Mouse (Mus musculus) hindbrain, embryonic 12.5 days (tissue): ENCODE results near the gene Atp1a1. TPM values are rescaled to one million over a fixed set of nuclear protein-coding genes. Genes with fewer than 3 reads are reported as not detected.

Experiments
- ATAC-seq: fragments of 200-750 bp; cut with Nextera tagmentation; 2 replicates; pipeline ENCODE4 v1.8.0; 2017; ENCODE audit warnings: moderate TSS enrichment; ENCODE audit not compliant: low FRiP score
- H3K27ac ChIP-seq: fragments of 300-500 bp; sonication (generic); 2 replicates; pipeline ENCODE4 v1.5.1; 2016; ENCODE audit warnings: mild to moderate bottlenecking
- H3K27me3 ChIP-seq: fragments of 300-500 bp; sonication (generic); 2 replicates; pipeline ENCODE4 v1.6.1; 2016; ENCODE audit warnings: mild to moderate bottlenecking
- H3K36me3 ChIP-seq: fragments of 300-500 bp; sonication (generic); 2 replicates; pipeline ENCODE4 v1.6.1; 2016; ENCODE audit warnings: mild to moderate bottlenecking
- H3K4me1 ChIP-seq: fragments of 300-500 bp; sonication (generic); 2 replicates; pipeline ENCODE4 v1.6.1; 2016
- H3K4me2 ChIP-seq: fragments of 300-500 bp; sonication (generic); replicated peaks from 2 replicates; pipeline ENCODE4 v1.6.1; 2016; ENCODE audit warnings: mild to moderate bottlenecking
- H3K4me3 ChIP-seq: fragments of 300-500 bp; sonication (generic); 2 replicates; pipeline ENCODE4 v1.5.1; 2016; ENCODE audit warnings: mild to moderate bottlenecking
- H3K9ac ChIP-seq: fragments of 300-500 bp; sonication (generic); 2 replicates; pipeline ENCODE4 v1.6.1; 2016; ENCODE audit warnings: mild to moderate bottlenecking, moderate library complexity
- H3K9me3 ChIP-seq: fragments of 300-500 bp; sonication (generic); replicated peaks from 2 replicates; pipeline ENCODE4 v1.6.1; 2016; ENCODE audit warnings: mild to moderate bottlenecking
- WGBS: fragments of 180-500 bp; shearing (Covaris S2); methylation state at CpG from one replicate; pipeline ENCODE4 v1.1.7; 2016; 5-methylcytosine and 5-hydroxymethylcytosine counted together
- polyA plus RNA-seq: library from polyadenylated mRNA; unstranded; fragments of >200 nt; fragmentation: Nextera tagmentation; extraction: Ambion mirVana; gene quantifications from 2 replicates; pipeline ENCODE4 v1.2.1, GENCODE M21; 2016

The Atp1a1 gene
- polyA plus RNA-seq, 1 experiment from 2014 or later: 63.0 TPM

DNA sequence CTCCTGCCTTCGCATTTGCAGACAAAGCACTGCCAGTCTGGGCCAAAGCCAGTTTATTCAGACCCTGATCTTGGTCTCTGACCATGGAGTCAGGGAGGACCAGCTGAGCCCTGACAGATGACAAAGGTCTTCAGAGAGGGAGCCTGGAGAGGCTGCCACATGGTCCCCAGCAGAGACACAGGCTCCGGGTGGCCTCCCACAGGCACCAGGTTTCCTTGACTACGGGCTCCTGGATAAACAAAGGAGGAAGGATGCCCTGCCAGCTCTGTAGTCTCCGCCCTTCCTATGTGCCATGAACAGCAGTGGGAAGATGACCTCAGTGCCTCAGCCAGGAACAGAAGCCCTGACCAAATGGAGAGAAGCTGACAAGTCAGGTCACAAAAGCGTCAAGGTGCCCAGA lies 27.1 kb downstream of the Atp1a1 start:
- 41% methylated on average over 5 of the region's 5 CpGs for WGBS
- Histone ChIP-seq H3K9me3 (no peaks in the 10 kb centered on the region), H3K4me3 (no peak overlapping the region), H3K4me1 (peaks cover 23% of the 10 kb centered on the region), H3K9ac (no peak overlapping the region), H3K4me2 (no peak overlapping the region), H3K27me3 (no peaks in the 10 kb centered on the region), H3K27ac (peak overlapping the region; percentile 66), H3K36me3 (peaks cover 74% of the 10 kb centered on the region)
- ATAC-seq: peak; percentile 78

GRCm38 (mm10) chr3:101575527-101576085 lies 28.9 kb downstream of the Atp1a1 start:
- Histone ChIP-seq H3K36me3 (peaks cover 56% of the 10 kb centered on the region), H3K27ac (peak overlapping the region; percentile 19; the same call in 1 of the 2 replicates)

GRCm38 (mm10) chr3:101574463-101575193 lies 29.9 kb downstream of the Atp1a1 start:
- no peak for ATAC-seq
- 82% methylated on average over 3 of the region's 3 CpGs for WGBS
- H3K27ac ChIP-seq: no peak overlapping the region
- H3K9ac ChIP-seq: no peak overlapping the region
- H3K9me3 ChIP-seq: no peaks in the 10 kb centered on the region; the same call in 1 of the 2 replicates
- no peak overlapping the region for H3K4me3 ChIP-seq
- H3K27me3 ChIP-seq: no peaks in the 10 kb centered on the region
- peaks cover 37% of the 10 kb centered on the region for H3K4me1 ChIP-seq
- peaks cover 46% of the 10 kb centered on the region for H3K36me3 ChIP-seq
- no peak overlapping the region for H3K4me2 ChIP-seq

More at GRCm38 (mm10) chr3:101575527-101576085, 28.9 kb downstream of the Atp1a1 start:
- Histone ChIP-seq H3K9ac (no peak overlapping the region), H3K27me3 (no peaks in the 10 kb centered on the region), H3K4me1 (peaks cover 37% of the 10 kb centered on the region), H3K9me3 (no peaks in the 10 kb centered on the region), H3K4me2 (no peak overlapping the region), H3K4me3 (no peak overlapping the region)
- WGBS: 85% methylated on average over 9 of the region's 9 CpGs
- no peak for ATAC-seq

GRCm38 (mm10) chr3:101572991-101573390 lies 31.5 kb downstream of the Atp1a1 start:
- no peaks in the 10 kb centered on the region; the same call in 1 of the 2 replicates for H3K9me3 ChIP-seq
- WGBS: 53% methylated on average over 5 of the region's 5 CpGs

DNA sequence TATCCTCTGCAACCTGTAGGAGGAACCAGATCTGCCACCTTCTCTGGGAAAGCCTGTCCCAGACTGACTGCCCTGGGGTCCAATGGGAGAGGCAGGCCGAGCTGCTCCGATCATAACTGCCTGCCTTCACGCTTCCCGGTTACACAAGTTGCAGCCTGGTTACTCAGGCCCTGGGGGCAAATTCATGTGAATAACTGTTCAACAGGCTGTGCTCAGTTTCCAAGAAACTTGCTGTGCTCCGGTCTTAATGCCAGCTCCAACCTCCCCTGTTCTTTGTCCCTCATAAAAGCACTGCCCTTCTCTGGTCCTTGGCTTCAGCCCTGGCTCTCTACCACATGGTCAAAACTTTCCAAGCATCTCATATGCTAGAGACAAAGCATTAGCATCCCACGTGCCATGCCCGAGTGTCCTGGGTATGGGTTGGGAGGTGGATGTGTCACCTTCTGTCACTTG lies 32.3 kb downstream of the Atp1a1 start:
- ATAC-seq: peak; percentile 21; the same call in 1 of the 2 replicates
- no peaks in the 10 kb centered on the region; the same call in 1 of the 2 replicates for H3K9me3 ChIP-seq
- no peak overlapping the region for H3K4me3 ChIP-seq
- no peak overlapping the region for H3K4me2 ChIP-seq
- no peak overlapping the region for H3K9ac ChIP-seq
- H3K36me3 ChIP-seq: peaks cover 23% of the 10 kb centered on the region
- H3K27ac ChIP-seq: peak overlapping the region; percentile 30
- H3K27me3 ChIP-seq: no peaks in the 10 kb centered on the region
- 40% methylated on average over 7 of the region's 7 CpGs for WGBS
- peaks cover 28% of the 10 kb centered on the region for H3K4me1 ChIP-seq

More at GRCm38 (mm10) chr3:101572991-101573390, 31.5 kb downstream of the Atp1a1 start:
- H3K4me2 ChIP-seq: no peak overlapping the region
- H3K36me3 ChIP-seq: peaks cover 31% of the 10 kb centered on the region
- H3K9ac ChIP-seq: no peak overlapping the region
- peaks cover 36% of the 10 kb centered on the region for H3K4me1 ChIP-seq
- no peak overlapping the region; the same call in 1 of the 2 replicates for H3K27ac ChIP-seq
- ATAC-seq: no peak
- H3K27me3 ChIP-seq: no peaks in the 10 kb centered on the region
- H3K4me3 ChIP-seq: no peak overlapping the region

DNA sequence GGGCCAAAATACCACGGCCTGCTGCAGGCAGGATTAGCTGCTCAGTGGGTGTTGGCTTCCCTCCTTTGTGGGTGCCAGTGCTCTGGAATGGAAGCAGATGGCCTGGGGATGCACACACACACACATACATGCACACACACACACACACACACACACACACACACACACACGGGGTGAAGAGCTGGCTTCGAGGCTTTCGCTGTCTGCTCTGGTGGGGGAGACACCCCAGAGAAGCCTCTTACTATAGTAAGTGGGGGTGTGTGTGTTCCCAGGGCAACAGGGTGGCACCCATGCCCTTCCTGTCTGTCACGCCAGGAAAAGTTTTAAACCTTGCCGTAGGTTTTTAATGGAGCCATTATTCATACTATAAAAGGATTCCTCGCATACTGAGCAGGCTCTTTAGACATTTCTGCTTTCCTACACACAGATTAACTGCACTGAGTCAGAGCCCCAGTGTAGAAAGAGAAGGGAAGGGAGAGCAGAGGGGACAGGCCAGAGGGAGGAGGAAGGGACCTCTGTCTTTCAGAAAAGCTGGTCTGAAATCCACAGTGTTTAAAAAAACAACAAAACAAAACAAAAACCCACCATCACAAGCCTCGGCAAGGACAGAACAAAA lies 32.9 kb downstream of the Atp1a1 start:
- Histone ChIP-seq H3K27ac (peak overlapping the region; percentile 30), H3K9ac (no peak overlapping the region), H3K27me3 (no peaks in the 10 kb centered on the region), H3K4me1 (peaks cover 25% of the 10 kb centered on the region), H3K4me2 (no peak overlapping the region), H3K36me3 (peaks cover 18% of the 10 kb centered on the region), H3K9me3 (no peaks in the 10 kb centered on the region; the same call in 1 of the 2 replicates), H3K4me3 (no peak overlapping the region)
- peak; percentile 71 for ATAC-seq
- 40% methylated on average over 8 of the region's 8 CpGs for WGBS

DNA sequence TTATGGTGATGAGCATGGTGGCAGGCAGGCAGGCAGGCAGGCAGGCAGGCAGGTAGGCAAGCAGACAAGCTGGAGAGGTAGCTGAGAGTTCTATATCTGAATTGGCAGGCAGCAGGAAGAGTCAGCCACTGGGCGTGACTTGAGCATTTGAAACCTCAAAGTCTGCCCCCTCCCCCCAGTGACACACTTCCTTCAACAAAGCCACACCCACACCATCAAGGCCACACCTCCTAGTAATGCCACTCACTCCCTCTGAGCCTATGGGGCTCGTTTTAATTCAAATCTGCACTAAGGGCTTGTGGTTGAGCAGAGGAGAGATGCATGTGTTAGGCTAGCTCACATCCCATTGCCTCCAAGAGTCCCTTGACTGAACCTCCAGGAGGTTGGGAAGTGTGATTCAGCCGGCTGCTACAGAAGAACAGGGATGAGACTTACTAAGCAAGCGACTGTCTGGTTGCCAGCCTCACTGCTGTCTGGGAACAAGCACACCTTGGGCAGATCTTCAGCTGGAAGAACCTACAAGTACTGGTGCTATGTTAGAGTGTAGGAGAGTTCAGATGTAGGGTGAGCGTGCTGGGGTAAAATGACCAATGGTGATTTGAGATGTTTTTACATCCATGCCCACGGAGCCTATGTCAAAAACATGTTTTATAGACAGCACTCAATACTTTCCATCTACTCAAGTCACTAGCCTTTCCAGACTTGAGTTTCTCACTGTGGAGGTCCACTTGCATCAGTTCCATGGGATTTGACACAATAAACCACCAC lies 33.6 kb downstream of the Atp1a1 start:
- H3K36me3 ChIP-seq: peaks cover 11% of the 10 kb centered on the region
- H3K9ac ChIP-seq: no peak overlapping the region
- H3K9me3 ChIP-seq: no peaks in the 10 kb centered on the region; the same call in 1 of the 2 replicates

DNA sequence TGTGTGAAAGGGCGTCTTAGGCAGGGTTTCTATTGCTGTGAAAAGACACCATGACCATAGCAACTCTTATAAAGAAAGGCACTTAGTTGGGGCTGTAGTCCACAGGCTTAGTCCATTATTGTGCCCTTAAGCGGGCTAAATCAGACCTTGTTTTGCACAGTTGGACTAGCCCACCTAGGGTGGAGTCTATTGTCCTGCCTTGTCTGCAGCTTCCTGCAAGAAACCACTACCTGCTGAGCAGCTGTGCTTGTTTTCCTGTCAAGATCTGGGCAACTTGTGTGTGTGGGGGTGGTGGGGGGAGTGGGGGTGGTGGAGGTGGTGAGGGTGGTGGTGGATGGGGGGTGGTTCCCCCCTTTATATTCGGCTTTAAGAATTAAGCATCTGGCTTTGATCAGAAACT lies 34.2 kb downstream of the Atp1a1 start:
- no peaks in the 10 kb centered on the region for H3K27me3 ChIP-seq
- no peak overlapping the region for H3K27ac ChIP-seq
- H3K4me2 ChIP-seq: no peak overlapping the region
- H3K9ac ChIP-seq: no peak overlapping the region
- no peak for ATAC-seq
- H3K4me3 ChIP-seq: no peak overlapping the region
- H3K4me1 ChIP-seq: peaks cover 23% of the 10 kb centered on the region
- H3K36me3 ChIP-seq: peaks cover 4% of the 10 kb centered on the region
- H3K9me3 ChIP-seq: no peaks in the 10 kb centered on the region; the same call in 1 of the 2 replicates
- WGBS: 78% methylated on average over 3 of the region's 3 CpGs

More for the DNA sequence above, 33.6 kb downstream of the Atp1a1 start:
- Histone ChIP-seq H3K27me3 (no peaks in the 10 kb centered on the region), H3K4me1 (peaks cover 25% of the 10 kb centered on the region), H3K4me2 (no peak overlapping the region), H3K27ac (peak overlapping the region; percentile 30), H3K4me3 (no peak overlapping the region)
- ATAC-seq: peak; percentile 7; the same call in 1 of the 2 replicates
- 83% methylated on average over 6 of the region's 6 CpGs for WGBS

DNA sequence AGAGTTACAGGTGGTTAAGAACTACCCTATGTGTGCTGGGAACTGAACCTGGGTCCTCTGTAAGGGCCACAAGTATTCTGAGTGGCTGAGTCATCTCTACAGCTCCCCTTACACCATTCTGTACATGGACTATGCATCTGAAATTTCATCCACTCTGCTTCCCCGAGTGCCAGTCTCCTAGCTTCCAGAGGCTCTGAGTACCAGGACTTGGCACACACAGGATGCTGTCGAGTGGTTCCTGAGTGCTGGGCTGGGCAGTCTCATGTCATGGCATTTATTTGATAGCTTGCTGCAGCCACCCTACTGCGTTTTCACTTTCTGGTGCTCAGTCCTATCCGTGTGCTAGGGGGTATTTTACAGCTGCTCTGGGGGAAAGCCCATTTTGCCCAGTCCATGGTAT lies 35.9 kb downstream of the Atp1a1 start:
- no peak overlapping the region for H3K4me3 ChIP-seq
- no peak overlapping the region for H3K4me2 ChIP-seq
- no peaks in the 10 kb centered on the region for H3K27me3 ChIP-seq
- H3K36me3 ChIP-seq: no peaks in the 10 kb centered on the region
- H3K9ac ChIP-seq: no peak overlapping the region
- ATAC-seq: no peak
- H3K4me1 ChIP-seq: peaks cover 23% of the 10 kb centered on the region
- H3K9me3 ChIP-seq: no peaks in the 10 kb centered on the region; the same call in 1 of the 2 replicates
- 89% methylated on average over 4 of the region's 4 CpGs for WGBS
- no peak overlapping the region for H3K27ac ChIP-seq

GRCm38 (mm10) chr3:101564011-101564410 lies 40.5 kb downstream of the Atp1a1 start:
- H3K4me1 ChIP-seq: peaks cover 16% of the 10 kb centered on the region
- no peak overlapping the region for H3K4me3 ChIP-seq
- no peak for ATAC-seq
- no peak overlapping the region for H3K9ac ChIP-seq
- H3K9me3 ChIP-seq: no peaks in the 10 kb centered on the region
- no peak overlapping the region for H3K4me2 ChIP-seq
- no peak overlapping the region for H3K27ac ChIP-seq
- no peaks in the 10 kb centered on the region for H3K27me3 ChIP-seq
- H3K36me3 ChIP-seq: no peaks in the 10 kb centered on the region
- WGBS: 98% methylated on average over 2 of the region's 2 CpGs

GRCm38 (mm10) chr3:101562510-101563209 lies 41.8 kb downstream of the Atp1a1 start:
- ATAC-seq: peak; percentile 22; the same call in 1 of the 2 replicates
- Histone ChIP-seq H3K4me2 (no peak overlapping the region), H3K9ac (no peak overlapping the region), H3K4me1 (peaks cover 16% of the 10 kb centered on the region), H3K36me3 (no peaks in the 10 kb centered on the region), H3K27me3 (no peaks in the 10 kb centered on the region), H3K27ac (no peak overlapping the region), H3K4me3 (no peak overlapping the region), H3K9me3 (no peaks in the 10 kb centered on the region)
- 44% methylated on average over 10 of the region's 10 CpGs for WGBS
